Mouse (Mus musculus): ENCODE measurements around the gene Gng5.

Gng5 gene

GRCm38 (mm10) chr3:146543632-146544031 lies 44.0 kb downstream of the Gng5 start:
- no peak for DNase-seq

GRCm38 (mm10) chr3:146554816-146555215 lies 55.2 kb downstream of the Gng5 start:
- no peak for DNase-seq

Measured in thymus, adult 18-20 months (tissue).